Mouse (Mus musculus) subcutaneous adipose tissue, adult 2 months (tissue): ENCODE data around the gene Shroom1. TPM values are rescaled to one million over a fixed set of nuclear protein-coding genes. Genes with fewer than 3 reads are reported as not detected.

Experiments
- polyA plus RNA-seq: library from polyadenylated mRNA; depleted of rRNA; stranded (reverse); fragments of >200 nt; gene quantifications from 2 replicates; pipeline ENCODE4 v1.2.3, GENCODE M21; 2012; ENCODE audit warnings: low replicate concordance; rRNA removed

Shroom1 gene
- 1.9 and 4.1 TPM in 2 replicates for polyA plus RNA-seq

GRCm38 (mm10) chr11:53456474-53457371 lies at the start of gene Shroom1, which contains the start of gene Gm10447:
Shroom1 (plus strand) TSS chr11:53457205.
Gm10447 (minus strand) TSS chr11:53457110.

GRCm38 (mm10) chr11:53423036-53423435 lies 34.0 kb upstream of the Shroom1 start, which contains the start of gene Leap2:
Leap2 (minus strand) TSS chr11:53423170.

GRCm38 (mm10) chr11:53430670-53431346 lies 26.2 kb upstream of the Shroom1 start, which contains the start of the genes Uqcrq and Gdf9:
Uqcrq (minus strand) TSS chr11:53430831.
Gdf9 (plus strand) TSS chr11:53431023.

DNA sequence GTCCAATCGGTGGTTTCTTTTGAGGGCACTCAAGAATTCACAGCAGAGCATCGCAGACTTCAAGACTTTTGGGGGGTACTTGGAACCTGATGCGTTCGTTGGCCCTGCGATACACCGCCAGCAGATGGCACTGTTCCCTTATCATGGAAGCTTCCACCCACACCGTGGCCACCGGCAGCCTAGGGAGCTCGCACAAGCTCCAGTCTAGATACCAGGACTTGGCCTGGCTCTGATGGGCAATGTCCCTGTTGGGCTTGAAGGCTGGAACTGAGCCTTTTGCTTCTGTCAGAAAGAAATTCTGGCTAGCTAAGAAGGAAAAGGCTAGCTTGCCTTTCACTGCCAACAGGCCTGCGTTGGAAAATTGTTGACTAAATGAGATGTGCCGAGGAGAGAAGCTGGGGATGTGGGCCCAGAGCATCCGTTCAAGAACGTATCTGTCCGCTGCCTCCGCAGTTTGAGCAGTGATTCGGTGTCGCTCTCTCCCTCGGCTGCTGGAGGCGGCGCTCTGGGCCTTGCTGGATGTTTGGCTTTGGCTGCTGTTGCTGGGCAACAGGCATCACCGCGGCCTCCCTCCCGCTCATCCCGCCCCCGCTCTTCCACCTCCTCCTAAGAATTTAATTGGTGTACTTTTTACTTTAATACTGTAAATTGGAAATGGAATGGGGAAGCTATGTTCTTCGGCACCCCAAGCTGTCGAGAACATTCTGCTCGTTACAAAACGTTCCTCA lies 13.1 kb downstream of the Shroom1 start, which contains the start of gene Gm9837:
Gene Gm9837 (minus strand): TSS at position 512 of the 728 bp plus-strand sequence.

DNA sequence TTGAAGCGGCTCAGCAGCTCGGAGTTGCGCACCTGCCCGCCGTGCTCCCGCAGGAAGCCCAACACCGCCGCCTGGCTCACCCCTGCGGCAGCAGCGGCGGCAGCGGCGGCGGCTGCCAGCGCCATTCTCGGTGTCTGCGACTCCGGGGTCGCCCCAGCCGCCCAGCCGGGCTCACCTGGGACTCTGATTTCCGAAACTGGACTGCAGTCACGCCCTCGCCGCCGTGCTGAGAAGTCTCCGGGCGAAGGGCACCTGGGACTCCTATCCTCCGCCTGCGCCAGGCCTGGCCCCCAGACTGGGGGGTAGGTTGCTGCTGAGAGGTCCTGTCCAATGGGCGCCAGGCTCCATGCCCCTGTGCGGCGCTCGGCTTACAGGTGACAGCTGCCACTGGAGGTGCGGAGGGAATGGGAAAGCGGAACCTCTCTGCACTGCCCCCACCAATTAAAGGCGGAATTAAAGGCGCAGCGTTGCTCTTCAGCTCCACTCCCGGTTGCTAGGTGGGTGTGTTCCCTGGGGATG lies 22.8 kb downstream of the Shroom1 start, which contains the start of the genes Gm9945 and Sowaha:
Gene Gm9945 (plus strand): TSS at position 384 of the 519 bp plus-strand sequence.
Gene Sowaha (minus strand): TSS at position 492 of the 519 bp plus-strand sequence.

Other genes starting within 250 kb of the Shroom1 start
- gene Hspa4, start 156.7 kb upstream of the Shroom1 start, polyA plus RNA-seq, result 19.4 and 38.8 TPM in 2 replicates
- 5.2 and 7.5 TPM in 2 replicates for gene Zcchc10, start 132.5 kb upstream of the Shroom1 start, polyA plus RNA-seq
- 21.2 and 31.1 TPM in 2 replicates for gene Aff4, start 106.4 kb upstream of the Shroom1 start, polyA plus RNA-seq
- gene Leap2, start 34.0 kb upstream of the Shroom1 start, polyA plus RNA-seq, result not detected in 2 replicates
- gene Uqcrq, start 26.4 kb upstream of the Shroom1 start, polyA plus RNA-seq, result 509 and 856 TPM in 2 replicates
- gene Gdf9, start 26.2 kb upstream of the Shroom1 start, polyA plus RNA-seq, result 1.6 and 2.8 TPM in 2 replicates
- 0.24 and 0.32 TPM in 2 replicates for gene Gm10447, start 95 bp upstream of the Shroom1 start, polyA plus RNA-seq
- not detected in 2 replicates for gene Gm9837, start 13.3 kb downstream of the Shroom1 start, polyA plus RNA-seq
- not detected in 2 replicates for gene Gm9945, start 23.0 kb downstream of the Shroom1 start, polyA plus RNA-seq
- gene Sowaha, start 23.1 kb downstream of the Shroom1 start, polyA plus RNA-seq, result 0.03 and 0.07 TPM in 2 replicates
- 43.8 and 66.7 TPM in 2 replicates for gene Sept8, start 62.1 kb downstream of the Shroom1 start, polyA plus RNA-seq
- 7.4 and 13.9 TPM in 2 replicates for gene Kif3a, start 110.2 kb downstream of the Shroom1 start, polyA plus RNA-seq
- 0.33 and 0.75 TPM in 2 replicates for gene Il4, start 161.5 kb downstream of the Shroom1 start, polyA plus RNA-seq
- 0.69 TPM in 1 of 2 replicates, not detected in the other for gene Il13, start 177.5 kb downstream of the Shroom1 start, polyA plus RNA-seq